Mouse (Mus musculus) CH12.LX (cell line): ENCODE results near the gene Unc119b. TPM values are rescaled to one million over a fixed set of nuclear protein-coding genes. Genes with fewer than 3 reads are reported as not detected.

Experiments
- DNase-seq: peaks from one replicate; pipeline ENCODE4 v3.0.0-alpha.2; 2013; ENCODE audit errors: extremely low read depth
- H3K27ac ChIP-seq: 2 replicates; pipeline ENCODE4 v1.5.1; 2012; ENCODE audit warnings: low read depth, mild to moderate bottlenecking, control low read depth, moderate library complexity; ENCODE audit not compliant: insufficient read depth
- H3K27me3 ChIP-seq: replicated peaks from 2 replicates; pipeline ENCODE3; 2012; ENCODE audit warnings: inconsistent platforms
- H3K36me3 ChIP-seq, 2 experiments: replicated peaks in 1 of 2; 2 replicates each; pipeline versions ENCODE3 to v1.6.1; 2012; ENCODE audit warnings: inconsistent platforms in 1 of 2, low read length in 1 of 2, mild to moderate bottlenecking in 1 of 2, mixed read lengths in 1 of 2, moderate library complexity in 1 of 2; ENCODE audit not compliant: control insufficient read depth in 1 of 2, insufficient read depth in 1 of 2
- H3K4me1 ChIP-seq, 2 experiments: 2 replicates each; pipeline ENCODE4 v1.6.1; 2012; ENCODE audit warnings: inconsistent platforms in 1 of 2, moderate library complexity in 1 of 2; ENCODE audit not compliant: insufficient read depth in 2 of 2, control insufficient read depth in 1 of 2
- H3K4me2 ChIP-seq: 2 replicates; pipeline ENCODE4 v1.6.1; 2012; ENCODE audit warnings: low read depth, mild to moderate bottlenecking, control low read depth; ENCODE audit not compliant: poor library complexity, insufficient read depth, severe bottlenecking
- H3K4me3 ChIP-seq, 3 experiments: fragments of 150-350 bp in 1 of 3; sonication (generic) in 1 of 3; replicated peaks in 1 of 3; 2 replicates each; pipeline versions ENCODE3 to v1.5.1; 2011 to 2012; ENCODE audit warnings: low read depth in 2 of 3, low read length in 2 of 3, mild to moderate bottlenecking in 2 of 3, moderate library complexity in 2 of 3, control low read depth in 1 of 3, improper control_type of control experiment in 1 of 3, inconsistent platforms in 1 of 3, mixed read lengths in 1 of 3; ENCODE audit not compliant: poor library complexity in 1 of 3
- H3K79me2 ChIP-seq: replicated peaks from 2 replicates; pipeline ENCODE4 v1.6.1; 2012; ENCODE audit warnings: mild to moderate bottlenecking, moderate library complexity; ENCODE audit not compliant: control insufficient read depth, poor library complexity, insufficient read depth, severe bottlenecking; ENCODE audit errors: extremely low read depth
- H3K9ac ChIP-seq: 2 replicates; pipeline ENCODE4 v1.6.1; 2012; ENCODE audit warnings: low read depth, mild to moderate bottlenecking, control low read depth, moderate library complexity; ENCODE audit not compliant: insufficient read depth
- H3K9me3 ChIP-seq: replicated peaks from 2 replicates; pipeline ENCODE3; 2012; ENCODE audit warnings: low read length, inconsistent platforms, mixed read lengths
- BHLHE40 ChIP-seq: IDR thresholded peaks from 2 replicates; pipeline ENCODE4 v1.6.1; 2011; ENCODE audit warnings: mild to moderate bottlenecking, low read depth, low read length, improper control_type of control experiment
- CTCF ChIP-seq, 2 experiments: IDR thresholded peaks in 1 of 2; conservative IDR thresholded peaks in 1 of 2; 2 replicates each; pipeline ENCODE4 v1.5.1; 2011 to 2012; ENCODE audit warnings: low read depth in 2 of 2, low read length in 2 of 2, improper control_type of control experiment in 1 of 2, inconsistent platforms in 1 of 2, mild to moderate bottlenecking in 1 of 2, moderate library complexity in 1 of 2
- ETS1 ChIP-seq: conservative IDR thresholded peaks from 2 replicates; pipeline ENCODE4 v1.6.1; 2012; ENCODE audit warnings: low read depth, mild to moderate bottlenecking, inconsistent platforms, low read length, improper control_type of control experiment, moderate library complexity
- JUN ChIP-seq: IDR thresholded peaks from 2 replicates; pipeline ENCODE4 v1.6.1; 2011; ENCODE audit warnings: low read depth, mild to moderate bottlenecking, low read length, improper control_type of control experiment, moderate library complexity; ENCODE audit not compliant: insufficient read depth
- KAT2A ChIP-seq: IDR thresholded peaks from 2 replicates; pipeline ENCODE4 v1.6.1; 2012; ENCODE audit warnings: low read length, improper control_type of control experiment, inconsistent platforms; ENCODE audit not compliant: insufficient replicate concordance
- MAX ChIP-seq: IDR thresholded peaks from 2 replicates; pipeline ENCODE4 v1.6.1; 2011; ENCODE audit warnings: low read length, improper control_type of control experiment
- MAZ ChIP-seq: IDR thresholded peaks from 2 replicates; pipeline ENCODE4 v1.6.1; 2012; ENCODE audit warnings: low read depth, mild to moderate bottlenecking, inconsistent platforms, low read length, improper control_type of control experiment, moderate library complexity
- MXI1 ChIP-seq: IDR thresholded peaks from 2 replicates; pipeline ENCODE4 v1.6.1; 2011; ENCODE audit warnings: mild to moderate bottlenecking, low read depth, low read length, improper control_type of control experiment
- PAX5 ChIP-seq: IDR thresholded peaks from 2 replicates; pipeline ENCODE4 v1.6.1; 2012; ENCODE audit warnings: low read length, inconsistent platforms, mixed read lengths
- POLR2AphosphoS2 ChIP-seq: IDR thresholded peaks from 2 replicates; pipeline ENCODE4 v1.6.1; 2011; ENCODE audit warnings: low read depth, low read length, improper control_type of control experiment
- RAD21 ChIP-seq: IDR thresholded peaks from 2 replicates; pipeline ENCODE4 v1.6.1; 2011; ENCODE audit warnings: low read depth, mild to moderate bottlenecking, low read length, improper control_type of control experiment, moderate library complexity
- RCOR1 ChIP-seq: conservative IDR thresholded peaks from 2 replicates; pipeline ENCODE4 v1.6.1; 2012; ENCODE audit warnings: low read depth, mild to moderate bottlenecking, inconsistent platforms, low read length, improper control_type of control experiment
- SIN3A ChIP-seq: IDR thresholded peaks from 2 replicates; pipeline ENCODE4 v1.6.1; 2012; ENCODE audit warnings: low read length, improper control_type of control experiment, inconsistent platforms
- SMC3 ChIP-seq: IDR thresholded peaks from 2 replicates; pipeline ENCODE4 v1.6.1; 2011; ENCODE audit warnings: low read depth, low read length, improper control_type of control experiment
- UBTF ChIP-seq: IDR thresholded peaks from 2 replicates; pipeline ENCODE4 v1.6.1; 2012; ENCODE audit warnings: low read depth, mild to moderate bottlenecking, inconsistent platforms, low read length, improper control_type of control experiment, moderate library complexity
- USF1 ChIP-seq: IDR thresholded peaks from 2 replicates; pipeline ENCODE4 v1.6.1; 2014; ENCODE audit warnings: low read depth, mild to moderate bottlenecking, inconsistent platforms, low read length, improper control_type of control experiment
- ZC3H11A ChIP-seq: IDR thresholded peaks from 2 replicates; pipeline ENCODE4 v1.6.1; 2012; ENCODE audit warnings: low read depth, mild to moderate bottlenecking, inconsistent platforms, low read length, improper control_type of control experiment
- ZKSCAN1 ChIP-seq: IDR thresholded peaks from 2 replicates; pipeline ENCODE4 v1.6.1; 2012; ENCODE audit warnings: low read depth, inconsistent platforms, low read length, improper control_type of control experiment, borderline replicate concordance
- ZMIZ1 ChIP-seq: IDR thresholded peaks from 2 replicates; pipeline ENCODE4 v1.6.1; 2012; ENCODE audit warnings: low read depth, mild to moderate bottlenecking, inconsistent platforms, low read length, improper control_type of control experiment
- dilution Hi-C: fragments of 300-500 bp; cut with MboI; formaldehyde crosslinking; loops from 2 replicates; pipeline ENCODE4 v1.14.3; 2020; ENCODE audit warnings: low sequenced_read_pairs; ENCODE audit not compliant: extremely low pct_unique_long_range_greater_than_20kb, extremely low pct_ligation_motif_present
- in situ Hi-C: fragments of 300-500 bp; cut with MboI; formaldehyde crosslinking; loops from 3 replicates; pipeline ENCODE4 v1.14.3; 2019; ENCODE audit warnings: low sequenced_read_pairs, low pct_ligation_motif_present, low pct_unique_long_range_greater_than_20kb, mixed read lengths
- polyA plus RNA-seq: library from polyadenylated mRNA; unstranded; fragments of >175 nt; gene quantifications from 2 replicates; pipeline ENCODE4 v1.2.1, GENCODE M21; 2012; ENCODE audit warnings: low read depth; ENCODE audit not compliant: insufficient read length
- total RNA-seq, 2 experiments: library from RNA; depleted of rRNA; stranded (reverse); fragments of 300-350 nt in 1 of 2; fragments of >200 nt in 1 of 2; gene quantifications; 2 replicates each; pipeline ENCODE4 v1.2.3; 2012 to 2014

Gene Unc119b
- total and polyA plus RNA-seq, 3 experiments = 13.3 to 22.6 (median 18.4) TPM

GRCm38 (mm10) chr5:115099991-115100390, 34.8 kb downstream of the Unc119b start:
- dilution Hi-C loops = no loop called here
- DNase-seq = no peak
- no peak overlapping the region for H3K27ac ChIP-seq

GRCm38 (mm10) chr5:115099530-115099929, 35.2 kb downstream of the Unc119b start:
- Histone ChIP-seq H3K9ac (no peak overlapping the region), H3K4me1 (no peaks in the 10 kb centered on the region), H3K4me3 (no peak overlapping the region), H3K27me3 (no peaks in the 10 kb centered on the region), H3K27ac (no peak overlapping the region), H3K36me3 (peaks cover 47 to 78% of the 10 kb centered on the region in 2 experiments), H3K9me3 (no peaks in the 10 kb centered on the region), H3K79me2 (no peaks in the 10 kb centered on the region), H3K4me2 (no peak overlapping the region)
- TF ChIP-seq SIN3A = no peak
- dilution Hi-C loops (no loop called here), in situ Hi-C loops (no loop called here)
- no peak for DNase-seq

More at GRCm38 (mm10) chr5:115099991-115100390, 34.8 kb downstream of the Unc119b start:
- Histone ChIP-seq H3K27me3 (no peaks in the 10 kb centered on the region), H3K4me1 (no peaks in the 10 kb centered on the region)
- TF ChIP-seq KAT2A = no peak
- no peak for TF ChIP-seq USF1
- no peak for TF ChIP-seq ZC3H11A
- no peak for TF ChIP-seq RCOR1
- TF ChIP-seq MAX = no peak
- TF ChIP-seq MXI1 = no peak
- TF ChIP-seq ETS1 = no peak
- no peak for TF ChIP-seq SIN3A
- TF ChIP-seq PAX5 = no peak
- no peak for TF ChIP-seq JUN
- TF ChIP-seq CTCF (conservative IDR thresholded peaks at IDR 0.05 in 1 of 2, IDR thresholded peaks at IDR 0.05 in 1 of 2; ENCODE audit: low read depth in 2 of 2, low read length in 2 of 2) = no peak
- no peak for TF ChIP-seq ZKSCAN1
- TF ChIP-seq ZMIZ1 = no peak
- TF ChIP-seq POLR2AphosphoS2 = no peak
- TF ChIP-seq BHLHE40 = no peak
- no peak for TF ChIP-seq MAZ
- no peak for TF ChIP-seq RAD21
- TF ChIP-seq SMC3 = no peak
- no peak for TF ChIP-seq UBTF
- TF ChIP-seq, all 38 proteins: peak for 0
- no peaks in the 10 kb centered on the region for H3K9me3 ChIP-seq
- H3K4me3 ChIP-seq = no peak overlapping the region
- H3K9ac ChIP-seq = no peak overlapping the region
- in situ Hi-C loops = loop anchor here (10.0 kb wide), 1 partner anchor 125 kb away; the partner anchor contains the start of gene Hnf1a
- H3K79me2 ChIP-seq = no peaks in the 10 kb centered on the region
- H3K36me3 ChIP-seq = peaks cover 44 to 75% of the 10 kb centered on the region in 2 experiments
- H3K4me2 ChIP-seq = no peak overlapping the region
